Mouse (Mus musculus): ENCODE results near the gene Cd200r4. TPM values are rescaled to one million over a fixed set of nuclear protein-coding genes. Genes with fewer than 3 reads are reported as not detected.
"Not testable (repeated sequence)": the region's sequence is repeated elsewhere in the genome, so short reads cannot be mapped to it uniquely, and the experiment has no call there.

Cd200r4 gene
- total RNA-seq, 1 experiment = not detected

GRCm38 (mm10) chr16:44805976-44806375 is 5.6 kb upstream of the Cd200r4 start:
- H3K9ac ChIP-seq (ENCODE audit: insufficient read depth, low read depth, low read length, poor library complexity, severe bottlenecking) = no peak overlapping the region
- in situ Hi-C loops (cut with MboI; ENCODE audit: low sequenced_read_pairs in 2 of 2, unreplicated experiment in 2 of 2) = no loop called here
- H3K4me3 ChIP-seq (ENCODE audit: insufficient read depth in 1 of 2, low read depth in 1 of 2, low read length in 2 of 2, poor library complexity in 1 of 2, severe bottlenecking in 1 of 2) = no peak overlapping the region
- no peaks in the 10 kb centered on the region for H3K4me1 ChIP-seq (ENCODE audit: control insufficient read depth in 2 of 2, insufficient read depth in 2 of 2, low read length in 2 of 2, poor library complexity in 1 of 2)
- DNase-seq (ENCODE audit: low read depth, low spot score) = no peak
- H3K36me3 ChIP-seq (ENCODE audit: control insufficient read depth, insufficient read depth, low read length, poor library complexity, severe bottlenecking) = no peaks in the 10 kb centered on the region
- H3K9me3 ChIP-seq (ENCODE audit: control insufficient read depth, insufficient read depth, low read depth, low read length) = no peaks in the 10 kb centered on the region
- no peak overlapping the region for H3K27ac ChIP-seq (ENCODE audit: insufficient read depth, low read depth, low read length, poor library complexity, severe bottlenecking)
- TF ChIP-seq ZC3H11A (IDR thresholded peaks at IDR 0.05; ENCODE audit: borderline replicate concordance, low read depth, low read length) (no peak), MAFK (IDR thresholded peaks at IDR 0.05; ENCODE audit: insufficient read depth, low read depth, low read length) (no peak), HCFC1 (IDR thresholded peaks at IDR 0.05; ENCODE audit: borderline replicate concordance, insufficient read depth, low read length) (no peak), CHD2 (IDR thresholded peaks at IDR 0.05; ENCODE audit: low read depth, low read length) (no peak), ZNF384 (IDR thresholded peaks at IDR 0.05; ENCODE audit: low read depth, low read length) (no peak)

GRCm38 (mm10) chr16:44810223-44810622 is 1.3 kb upstream of the Cd200r4 start:
- H3K9ac ChIP-seq (ENCODE audit: insufficient read depth, low read depth, low read length, poor library complexity, severe bottlenecking); H3K4me3 ChIP-seq (ENCODE audit: insufficient read depth in 1 of 2, low read depth in 1 of 2, low read length in 2 of 2, poor library complexity in 1 of 2, severe bottlenecking in 1 of 2); in situ Hi-C loops (cut with MboI; ENCODE audit: low sequenced_read_pairs in 2 of 2, unreplicated experiment in 2 of 2); H3K9me3 ChIP-seq (ENCODE audit: control insufficient read depth, insufficient read depth, low read depth, low read length); H3K4me1 ChIP-seq (ENCODE audit: control insufficient read depth in 2 of 2, insufficient read depth in 2 of 2, low read length in 2 of 2, poor library complexity in 1 of 2); DNase-seq (ENCODE audit: low read depth, low spot score); H3K36me3 ChIP-seq (ENCODE audit: control insufficient read depth, insufficient read depth, low read length, poor library complexity, severe bottlenecking); H3K27ac ChIP-seq (ENCODE audit: insufficient read depth, low read depth, low read length, poor library complexity, severe bottlenecking): not testable (repeated sequence)

DNA sequence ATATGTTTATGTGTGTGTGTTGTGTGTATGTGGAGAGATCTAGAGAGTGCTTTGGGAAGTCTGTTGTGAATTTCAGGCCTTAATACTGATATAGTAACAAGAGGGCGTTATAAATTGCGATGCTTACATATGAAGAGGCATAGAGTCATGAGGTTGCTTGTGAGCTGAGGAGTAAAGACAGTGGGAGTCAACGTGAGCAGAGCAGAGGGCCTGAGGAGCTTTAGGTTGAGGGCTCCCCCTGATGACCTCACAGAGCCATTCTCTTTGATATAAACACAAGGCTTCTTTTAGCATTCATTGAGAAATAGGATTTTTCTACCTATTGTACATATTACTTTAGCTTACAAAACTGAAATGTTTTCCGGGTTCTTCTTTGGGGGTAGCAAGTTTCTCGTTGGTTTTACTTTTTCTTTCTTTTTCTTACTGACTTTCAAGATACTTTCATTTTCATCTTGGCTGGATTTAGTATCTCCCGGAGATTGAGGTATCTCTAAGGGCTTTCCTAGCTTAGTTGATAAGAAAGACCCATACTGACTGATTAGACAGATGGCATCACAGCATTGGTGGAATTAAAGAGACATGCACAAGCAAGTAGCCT is 1.0 kb downstream of the Cd200r4 start:
- no peak for DNase-seq (ENCODE audit: low read depth, low spot score)
- no peak for TF ChIP-seq ZNF384 (IDR thresholded peaks at IDR 0.05; ENCODE audit: low read depth, low read length)
- no peak for TF ChIP-seq ZC3H11A (IDR thresholded peaks at IDR 0.05; ENCODE audit: borderline replicate concordance, low read depth, low read length)
- no peak for TF ChIP-seq HCFC1 (IDR thresholded peaks at IDR 0.05; ENCODE audit: borderline replicate concordance, insufficient read depth, low read length)
- TF ChIP-seq MAFK (IDR thresholded peaks at IDR 0.05; ENCODE audit: insufficient read depth, low read depth, low read length) = no peak
- TF ChIP-seq CHD2 (IDR thresholded peaks at IDR 0.05; ENCODE audit: low read depth, low read length) = no peak
- in situ Hi-C loops (cut with MboI; ENCODE audit: low sequenced_read_pairs in 2 of 2, unreplicated experiment in 2 of 2) = no loop called here
- no peak overlapping the region for H3K4me3 ChIP-seq (ENCODE audit: insufficient read depth in 1 of 2, low read depth in 1 of 2, low read length in 2 of 2, poor library complexity in 1 of 2, severe bottlenecking in 1 of 2)
- H3K9me3 ChIP-seq (ENCODE audit: control insufficient read depth, insufficient read depth, low read depth, low read length) = no peaks in the 10 kb centered on the region
- H3K9ac ChIP-seq (ENCODE audit: insufficient read depth, low read depth, low read length, poor library complexity, severe bottlenecking) = no peak overlapping the region
- H3K36me3 ChIP-seq (ENCODE audit: control insufficient read depth, insufficient read depth, low read length, poor library complexity, severe bottlenecking) = no peaks in the 10 kb centered on the region
- H3K4me1 ChIP-seq (ENCODE audit: control insufficient read depth in 2 of 2, insufficient read depth in 2 of 2, low read length in 2 of 2, poor library complexity in 1 of 2) = no peaks in the 10 kb centered on the region
- H3K27ac ChIP-seq (ENCODE audit: insufficient read depth, low read depth, low read length, poor library complexity, severe bottlenecking) = no peak overlapping the region

- in situ Hi-C loops (cut with MboI; ENCODE audit: low sequenced_read_pairs in 2 of 2, unreplicated experiment in 2 of 2) = no loop called here
- TF ChIP-seq ZC3H11A (IDR thresholded peaks at IDR 0.05; ENCODE audit: borderline replicate concordance, low read depth, low read length) = no peak
- Histone ChIP-seq H3K27ac (ENCODE audit: insufficient read depth, low read depth, low read length, poor library complexity, severe bottlenecking) (no peak overlapping the region), H3K4me1 (ENCODE audit: control insufficient read depth in 2 of 2, insufficient read depth in 2 of 2, low read length in 2 of 2, poor library complexity in 1 of 2) (no peaks in the 10 kb centered on the region), H3K36me3 (ENCODE audit: control insufficient read depth, insufficient read depth, low read length, poor library complexity, severe bottlenecking) (no peaks in the 10 kb centered on the region), H3K9ac (ENCODE audit: insufficient read depth, low read depth, low read length, poor library complexity, severe bottlenecking) (no peak overlapping the region), H3K9me3 (ENCODE audit: control insufficient read depth, insufficient read depth, low read depth, low read length) (no peaks in the 10 kb centered on the region), H3K4me3 (ENCODE audit: insufficient read depth in 1 of 2, low read depth in 1 of 2, low read length in 2 of 2, poor library complexity in 1 of 2, severe bottlenecking in 1 of 2) (no peak overlapping the region)
- no peak for DNase-seq (ENCODE audit: low read depth, low spot score)
These were observed 6.5 kb downstream of the Cd200r4 start for GRCm38 (mm10) chr16:44818010-44818409.

- no peaks in the 10 kb centered on the region for H3K9me3 ChIP-seq (ENCODE audit: control insufficient read depth, insufficient read depth, low read depth, low read length)
- H3K4me3 ChIP-seq (ENCODE audit: insufficient read depth in 1 of 2, low read depth in 1 of 2, low read length in 2 of 2, poor library complexity in 1 of 2, severe bottlenecking in 1 of 2) = no peak overlapping the region
- TF ChIP-seq MAFK (IDR thresholded peaks at IDR 0.05; ENCODE audit: insufficient read depth, low read depth, low read length) (no peak), CHD2 (IDR thresholded peaks at IDR 0.05; ENCODE audit: low read depth, low read length) (no peak), ZNF384 (IDR thresholded peaks at IDR 0.05; ENCODE audit: low read depth, low read length) (no peak), ZC3H11A (IDR thresholded peaks at IDR 0.05; ENCODE audit: borderline replicate concordance, low read depth, low read length) (no peak), HCFC1 (IDR thresholded peaks at IDR 0.05; ENCODE audit: borderline replicate concordance, insufficient read depth, low read length) (no peak)
- in situ Hi-C loops (cut with MboI; ENCODE audit: low sequenced_read_pairs in 2 of 2, unreplicated experiment in 2 of 2) = no loop called here
- no peak overlapping the region for H3K27ac ChIP-seq (ENCODE audit: insufficient read depth, low read depth, low read length, poor library complexity, severe bottlenecking)
- H3K36me3 ChIP-seq (ENCODE audit: control insufficient read depth, insufficient read depth, low read length, poor library complexity, severe bottlenecking) = no peaks in the 10 kb centered on the region
- DNase-seq (ENCODE audit: low read depth, low spot score) = no peak
- H3K4me1 ChIP-seq (ENCODE audit: control insufficient read depth in 2 of 2, insufficient read depth in 2 of 2, low read length in 2 of 2, poor library complexity in 1 of 2) = no peaks in the 10 kb centered on the region
- no peak overlapping the region for H3K9ac ChIP-seq (ENCODE audit: insufficient read depth, low read depth, low read length, poor library complexity, severe bottlenecking)
These were observed 9.0 kb downstream of the Cd200r4 start for GRCm38 (mm10) chr16:44820545-44820944.

Data from ES-E14 (cell line).